Mouse (Mus musculus): Measurements from ENCODE around the gene Erp27.

DNA sequence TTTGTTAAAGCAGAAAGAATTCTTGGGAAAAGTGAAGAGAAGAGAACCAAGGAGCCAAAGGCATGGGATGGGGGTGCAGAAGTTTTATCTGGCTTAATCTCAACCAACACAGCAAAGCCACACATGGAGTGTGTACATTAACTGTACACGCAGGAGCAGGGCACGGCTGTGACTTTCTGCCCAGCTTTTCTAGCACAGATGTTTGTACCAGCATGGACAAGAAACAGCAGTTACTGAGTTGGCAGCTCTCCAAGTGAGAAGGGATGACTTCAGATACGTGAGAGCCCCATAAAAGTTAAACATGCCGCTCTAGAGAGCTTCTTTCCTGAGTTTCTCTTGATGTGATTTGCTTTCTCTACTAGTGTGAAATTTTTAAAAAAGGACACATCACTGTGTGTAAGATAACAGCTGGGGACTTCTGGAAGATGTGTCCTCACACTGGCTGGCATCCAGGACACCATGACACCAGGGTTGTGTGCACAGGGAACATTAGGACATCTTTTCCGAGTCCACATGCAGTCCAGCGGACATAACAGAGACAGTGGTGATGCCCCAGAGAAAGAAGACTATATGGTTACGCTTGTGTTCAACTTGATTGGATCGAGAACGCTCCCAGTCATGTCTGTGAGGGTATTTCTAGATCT is 11.6 kb downstream of the Erp27 start:
- TF ChIP-seq TBP (IDR thresholded peaks at IDR 0.05; ENCODE audit: low read depth, low read length), result no peak
- TF ChIP-seq EP300 (IDR thresholded peaks at IDR 0.05; ENCODE audit: low read depth in 1 of 2, low read length in 2 of 2), result no peak
- no peak for TF ChIP-seq USF1 (IDR thresholded peaks at IDR 0.05; ENCODE audit: low read depth, low read length)
- no peak for TF ChIP-seq POLR2A (IDR thresholded peaks at IDR 0.05; ENCODE audit: control insufficient read depth in 1 of 2, insufficient read depth in 1 of 2, low read depth in 1 of 2, low read length in 2 of 2, poor library complexity in 1 of 2)
- TF ChIP-seq RCOR1 (IDR thresholded peaks at IDR 0.05; ENCODE audit: low read depth, low read length), result no peak
- no peak for TF ChIP-seq CTCF (IDR thresholded peaks at IDR 0.05 in 2 of 3, conservative IDR thresholded peaks at IDR 0.05 in 1 of 3; ENCODE audit: control insufficient read depth in 1 of 3, insufficient read depth in 1 of 3, low read depth in 2 of 3, low read length in 3 of 3, poor library complexity in 1 of 3, severe bottlenecking in 1 of 3)
- TF ChIP-seq SMC3 (IDR thresholded peaks at IDR 0.05; ENCODE audit: low read depth, low read length), result no peak
- no peak for TF ChIP-seq CHD2 (IDR thresholded peaks at IDR 0.05; ENCODE audit: low read length)
- TF ChIP-seq ZMIZ1 (IDR thresholded peaks at IDR 0.05; ENCODE audit: low read depth, low read length), result no peak
- no peak for TF ChIP-seq ZNF384 (IDR thresholded peaks at IDR 0.05; ENCODE audit: low read depth, low read length)
- TF ChIP-seq GATA1 (IDR thresholded peaks at IDR 0.05; ENCODE audit: low read depth, low read length), result no peak
- no peak for TF ChIP-seq ZC3H11A (IDR thresholded peaks at IDR 0.05; ENCODE audit: low read depth, low read length)
- TF ChIP-seq SIN3A (IDR thresholded peaks at IDR 0.05; ENCODE audit: low read length), result no peak
- no peak for TF ChIP-seq ELF1 (IDR thresholded peaks at IDR 0.05; ENCODE audit: low read depth, low read length)
